Mouse (Mus musculus) embryo, embryonic 11.5 days (tissue): ENCODE measurements around the gene Thbs4.

ENCODE experiments used
- DNase-seq: peaks from one replicate; pipeline ENCODE4 v3.0.0-alpha.2; 2012; ENCODE audit warnings: low read depth, low spot score

Gene Thbs4

DNA sequence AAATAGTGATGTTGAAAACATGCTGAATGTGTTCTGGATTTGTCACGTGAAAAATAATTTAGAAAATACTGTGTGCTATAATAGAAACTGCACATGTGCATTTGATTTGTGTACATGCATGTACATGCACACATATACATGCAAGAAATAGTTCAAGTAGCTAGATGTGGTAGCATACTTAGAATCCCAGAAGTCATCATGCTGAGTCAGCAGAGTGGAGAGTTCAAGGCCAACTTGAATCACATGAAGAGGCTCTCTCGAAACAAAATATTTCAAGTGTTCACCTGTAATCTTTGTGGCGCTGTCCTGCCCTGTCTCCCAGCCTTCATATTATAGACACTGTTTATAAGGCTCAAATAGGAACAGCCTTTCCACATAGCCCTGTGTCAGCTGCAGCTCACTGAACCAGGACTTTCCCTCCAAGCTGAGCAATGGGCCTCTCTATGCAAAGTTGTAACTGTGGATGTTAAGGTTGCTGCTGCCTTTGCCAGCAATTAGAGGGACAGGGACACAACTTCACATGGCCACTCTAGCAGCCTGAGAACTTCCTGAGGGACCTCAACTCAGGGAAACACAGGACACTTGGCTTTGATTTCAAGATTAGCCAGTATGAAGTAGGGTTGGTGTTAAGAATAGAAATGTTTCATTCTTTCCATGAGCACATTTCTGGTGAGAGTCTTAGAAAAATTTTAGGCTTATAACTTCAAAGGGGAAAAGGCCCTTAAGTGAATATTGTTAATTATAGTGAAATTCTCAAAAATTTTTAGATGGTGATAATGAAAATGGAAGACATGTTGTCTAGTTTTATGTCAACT lies 76.6 kb downstream of the Thbs4 start:
- no peak for DNase-seq

DNA sequence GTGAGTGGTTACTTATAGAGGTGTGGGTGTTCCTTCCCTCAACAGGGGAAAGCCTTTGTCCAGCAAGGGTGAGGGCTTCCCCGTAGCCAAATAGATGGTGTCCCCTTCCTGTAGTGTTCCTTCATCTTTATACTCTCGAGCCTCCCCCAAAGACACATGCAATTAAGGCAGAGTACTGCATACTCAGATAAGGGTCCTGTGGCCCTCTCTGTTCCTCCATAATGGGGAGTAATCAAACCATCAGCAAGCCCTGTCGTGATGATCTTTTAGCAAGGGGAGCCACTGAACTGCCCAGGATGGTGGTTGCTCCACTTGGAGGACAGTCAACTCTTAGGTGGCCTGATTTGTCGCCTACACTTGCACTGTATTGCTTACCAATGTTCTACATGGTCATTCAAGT lies 82.0 kb downstream of the Thbs4 start:
- no peak for DNase-seq

DNA sequence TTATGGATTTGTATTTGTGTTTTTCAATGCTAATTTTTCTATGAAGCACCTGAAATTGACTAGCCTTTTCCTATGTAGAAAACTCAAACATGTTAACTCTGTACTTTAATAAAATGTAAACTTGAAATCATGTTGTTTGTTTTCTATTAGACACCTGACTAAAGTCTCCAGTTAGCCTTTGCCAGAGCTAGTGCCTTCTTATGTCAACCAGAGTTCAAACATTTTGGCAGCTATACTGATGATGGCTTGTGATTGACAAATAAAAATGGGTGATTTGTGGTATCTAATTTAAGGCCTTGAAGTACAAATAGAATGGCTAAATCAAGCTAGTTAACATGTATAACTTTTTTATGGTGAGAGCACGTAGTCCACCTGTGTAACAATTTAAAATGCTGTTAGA lies 82.8 kb downstream of the Thbs4 start:
- DNase-seq, result no peak

DNA sequence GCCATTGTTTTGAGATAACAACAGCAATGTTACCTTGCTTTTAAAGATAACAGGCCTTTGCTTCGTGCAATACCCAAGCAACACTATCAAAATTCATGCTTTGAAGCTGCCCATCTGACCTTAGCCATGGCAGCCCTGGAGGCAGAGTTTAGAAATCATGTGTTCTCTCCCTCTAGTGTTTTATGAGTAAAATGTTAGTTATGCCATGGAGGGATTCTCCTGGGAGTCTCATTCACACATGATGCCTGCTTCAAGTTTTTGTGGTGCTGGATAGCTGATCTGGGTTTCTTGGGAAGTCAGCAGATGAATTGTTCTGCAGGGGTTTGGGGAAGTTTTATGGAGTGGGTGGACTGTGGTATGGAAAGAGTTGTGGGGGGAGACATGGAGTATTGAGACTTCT lies 84.3 kb downstream of the Thbs4 start:
- no peak for DNase-seq

DNA sequence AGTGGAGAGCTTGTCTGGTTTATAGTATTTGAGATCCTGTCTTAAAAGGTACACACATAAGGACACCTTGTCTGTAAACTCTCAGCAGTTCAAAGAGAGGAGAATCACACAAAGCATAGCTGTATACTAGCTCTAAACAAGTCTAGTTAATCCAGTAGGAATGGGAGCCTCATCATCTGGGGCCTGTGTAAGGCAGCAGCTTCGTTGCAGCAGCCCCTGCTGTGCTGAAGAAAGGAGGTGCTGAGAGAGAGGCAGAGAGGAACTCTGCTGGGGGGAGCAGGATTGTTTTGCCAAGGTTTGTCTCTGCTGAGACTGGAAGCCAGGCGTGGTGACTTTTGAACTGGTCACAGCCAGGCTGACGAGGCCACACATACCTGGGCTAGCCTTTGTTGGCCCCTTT lies 85.1 kb downstream of the Thbs4 start:
- no peak for DNase-seq

DNA sequence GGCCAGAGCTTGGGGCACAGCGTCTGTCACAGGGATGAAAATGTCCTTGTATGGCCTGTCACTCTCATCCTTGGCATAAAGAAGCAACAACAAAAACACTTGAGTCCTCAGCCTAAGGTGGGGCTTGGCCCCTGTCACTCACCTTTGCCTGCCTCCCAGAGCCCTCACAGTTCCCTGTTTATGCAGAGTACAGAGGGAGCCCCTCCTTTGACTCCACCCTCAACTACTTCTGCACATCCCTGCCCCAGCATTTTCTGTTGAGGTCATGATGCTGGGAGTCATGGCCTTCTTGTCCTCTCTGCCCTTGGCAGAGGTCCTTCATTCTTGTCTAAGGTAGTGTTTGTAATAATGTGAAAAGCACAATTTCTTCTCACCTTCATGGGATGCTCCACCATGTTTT lies 86.2 kb downstream of the Thbs4 start:
- DNase-seq, result no peak

DNA sequence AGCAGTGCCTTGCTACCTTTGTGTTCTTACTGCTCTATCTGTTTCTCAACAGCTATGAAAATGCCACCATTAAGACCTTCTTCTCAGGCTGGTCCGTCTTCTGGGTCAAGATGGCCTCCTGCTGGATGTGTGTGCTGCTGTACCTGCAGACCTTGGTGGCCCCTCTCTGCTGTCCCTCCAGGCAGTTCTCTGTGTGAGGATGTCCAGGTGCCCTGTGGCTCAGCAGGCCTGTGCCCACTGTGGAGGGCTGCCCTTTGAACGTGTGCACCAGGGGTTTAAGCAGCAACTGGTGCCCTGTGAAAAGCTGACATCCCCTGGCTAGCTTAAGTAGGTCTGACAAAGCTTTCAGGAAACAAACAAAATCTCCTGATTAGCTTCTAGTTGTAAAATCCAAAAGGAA lies 86.7 kb downstream of the Thbs4 start:
- no peak for DNase-seq

DNA sequence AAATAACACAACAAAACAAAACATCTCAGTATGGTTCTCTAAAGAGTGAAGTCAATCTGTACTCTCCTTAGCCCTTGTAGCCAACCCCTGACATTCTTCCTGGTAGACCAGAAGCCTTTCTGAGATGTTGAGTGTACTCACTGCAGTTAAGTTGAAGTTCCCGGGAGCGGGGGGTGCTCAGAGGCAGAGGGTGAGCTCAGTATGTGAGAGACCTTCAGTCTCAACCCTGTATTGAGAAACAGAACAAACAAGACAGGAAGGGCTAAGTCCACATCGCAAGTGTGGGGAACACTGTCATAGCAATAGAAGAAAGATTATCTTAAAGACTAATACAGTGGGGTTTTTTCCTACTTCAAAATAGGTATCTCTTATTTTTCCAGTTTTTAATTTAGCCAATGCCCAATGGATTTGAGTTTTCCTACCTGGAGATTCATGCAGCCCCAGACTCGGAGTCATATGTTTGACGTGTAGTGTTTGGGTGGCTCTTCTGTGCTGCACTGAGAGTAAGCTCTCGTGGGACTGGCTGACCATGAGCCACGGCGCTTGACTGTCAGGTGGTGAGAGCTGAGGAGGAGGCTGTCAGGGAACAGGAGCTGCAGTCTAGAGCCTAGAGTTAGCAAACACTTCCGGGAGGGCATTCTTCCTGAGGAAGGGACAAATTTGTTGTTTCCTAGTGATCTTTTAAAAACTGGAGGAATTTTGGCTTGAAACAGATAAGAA lies 88.1 kb downstream of the Thbs4 start:
- no peak for DNase-seq

DNA sequence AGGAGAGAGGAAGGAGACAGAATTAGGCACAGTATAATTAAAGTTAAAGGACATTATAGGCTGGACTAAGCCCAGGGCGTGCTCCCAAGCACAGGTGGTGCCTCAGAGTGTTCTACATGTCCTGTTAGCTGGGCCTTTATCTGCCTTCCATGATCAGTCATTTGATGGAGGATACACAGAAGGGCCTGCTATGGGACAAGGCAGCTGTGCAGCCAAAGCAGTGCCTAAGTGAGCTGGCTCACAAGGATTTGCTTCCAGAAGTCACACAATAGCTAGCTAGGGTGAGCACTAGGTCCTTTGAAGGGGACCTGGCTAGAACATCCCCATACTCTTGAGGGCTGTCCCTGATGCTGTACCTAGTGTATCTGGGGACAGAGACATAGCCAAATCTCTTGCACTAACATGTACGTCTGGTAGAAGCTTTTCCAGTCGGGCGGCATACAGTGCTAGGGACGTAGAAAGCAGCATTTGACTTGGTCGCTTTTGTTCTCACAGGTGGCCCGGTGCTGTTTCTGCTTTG lies 89.5 kb downstream of the Thbs4 start:
- DNase-seq, result no peak

DNA sequence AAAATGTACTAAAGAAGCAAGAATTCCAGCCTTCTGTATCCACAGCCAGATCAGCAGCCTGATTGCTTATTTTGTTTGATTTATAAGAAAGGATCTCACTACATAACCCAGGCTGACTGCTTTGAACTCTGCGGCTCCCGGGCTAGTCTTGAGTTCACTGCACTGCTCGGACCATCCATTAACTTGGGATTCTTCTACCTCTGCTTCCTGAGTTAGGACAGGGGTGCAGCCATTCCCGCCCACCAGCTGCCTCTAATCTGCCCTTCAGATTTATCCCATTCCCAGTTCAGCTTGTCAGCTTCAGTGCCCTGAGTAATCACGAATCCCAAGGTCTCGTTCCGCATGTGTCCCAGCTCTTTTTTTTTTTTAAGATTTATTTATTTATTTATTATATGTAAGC lies 90.4 kb downstream of the Thbs4 start:
- no peak for DNase-seq

DNA sequence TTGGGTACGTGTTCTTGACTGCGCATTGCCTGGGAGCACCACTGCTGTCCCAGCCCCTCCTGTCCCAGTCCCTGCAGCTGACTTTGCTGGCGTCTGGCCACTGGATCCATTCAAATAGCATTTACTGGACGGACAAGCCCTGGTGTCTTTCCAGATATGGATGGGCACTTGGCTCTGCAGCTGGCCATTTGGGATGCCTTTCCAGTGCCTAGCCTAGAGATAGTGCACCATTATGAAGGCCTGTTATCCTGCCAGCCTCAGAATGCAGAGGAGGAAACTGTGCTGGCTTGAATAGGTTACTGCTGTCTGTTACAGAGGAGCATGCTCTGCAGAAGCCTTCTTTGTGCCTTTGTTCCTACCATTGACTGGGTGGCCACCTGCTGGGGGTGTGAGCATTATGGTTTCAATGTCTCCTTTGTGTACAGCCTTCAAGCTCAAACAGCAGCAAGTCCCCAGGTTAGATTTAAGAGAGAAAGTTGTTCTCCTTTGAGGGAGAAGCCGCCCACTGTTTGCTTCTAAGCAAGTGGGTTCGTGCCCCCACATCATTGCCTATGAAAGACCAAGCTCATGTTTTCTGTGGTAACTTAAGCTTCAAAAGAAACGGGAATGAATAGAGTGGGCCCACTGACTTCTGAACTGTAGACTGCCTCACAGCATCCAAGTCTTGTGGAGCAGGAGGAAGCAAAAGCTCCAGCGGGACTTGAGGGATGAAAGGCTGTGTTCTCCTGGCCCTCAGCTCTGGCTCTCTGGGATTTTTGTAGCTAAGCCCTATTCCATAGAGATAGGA lies 91.2 kb downstream of the Thbs4 start:
- peak; percentile 31 for DNase-seq

DNA sequence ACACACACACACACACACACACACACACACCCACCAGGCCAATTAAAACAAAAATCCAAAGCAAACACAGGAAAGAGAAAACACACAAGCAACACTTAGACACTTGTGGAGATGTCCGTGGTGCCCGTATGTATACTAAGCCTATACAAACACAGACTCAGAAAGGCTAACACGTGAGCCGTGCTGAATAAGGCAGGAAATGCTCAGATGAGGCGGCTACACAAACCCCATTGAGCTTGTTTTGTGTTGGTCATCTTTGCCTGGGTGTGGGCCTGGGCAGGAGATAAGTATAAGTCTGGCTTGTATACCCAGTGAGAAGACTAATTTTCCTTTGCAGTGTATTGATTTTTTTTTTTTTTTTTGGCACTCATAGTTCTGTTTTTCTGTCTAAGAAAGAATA lies 92.6 kb downstream of the Thbs4 start:
- no peak for DNase-seq
